Mouse (Mus musculus) ES-Bruce4 (cell line): ENCODE data around the gene Sds.

ENCODE experiments used
- CTCF ChIP-seq: IDR thresholded peaks from one replicate; pipeline ENCODE4 v1.8.1; 2011; ENCODE audit warnings: low read depth, low read length
- EP300 ChIP-seq: IDR thresholded peaks from 2 replicates; pipeline ENCODE4 v1.6.1; 2011; ENCODE audit warnings: low read depth, low read length; ENCODE audit not compliant: insufficient read depth
- POLR2A ChIP-seq: IDR thresholded peaks from one replicate; pipeline ENCODE4 v1.8.1; 2011; ENCODE audit warnings: low read length; ENCODE audit not compliant: insufficient read depth

- TF ChIP-seq CTCF (peak; percentile 83), POLR2A (no peak), EP300 (no peak)
Measured at GRCm38 (mm10) chr5:120465062-120465461, 11.3 kb upstream of the Sds start.
